Mouse (Mus musculus) C3H10T1/2 (cell line): ENCODE measurements around the gene Pnck. TPM values are rescaled to one million over a fixed set of nuclear protein-coding genes. Genes with fewer than 3 reads are reported as not detected.

ENCODE experiments used
- polyA plus RNA-seq, 2 experiments: library from polyadenylated mRNA; unstranded; fragments of >200 nt; fragmentation: generic; extraction: Trizol; gene quantifications; one replicate each; pipeline ENCODE4 v1.2.1; 2012; ENCODE audit warnings: missing spikeins in 2 of 2

The Pnck gene
- polyA plus RNA-seq, result under 1 TPM in 1 of 2 experiments, not detected in 1; 0.04 TPM

DNA sequence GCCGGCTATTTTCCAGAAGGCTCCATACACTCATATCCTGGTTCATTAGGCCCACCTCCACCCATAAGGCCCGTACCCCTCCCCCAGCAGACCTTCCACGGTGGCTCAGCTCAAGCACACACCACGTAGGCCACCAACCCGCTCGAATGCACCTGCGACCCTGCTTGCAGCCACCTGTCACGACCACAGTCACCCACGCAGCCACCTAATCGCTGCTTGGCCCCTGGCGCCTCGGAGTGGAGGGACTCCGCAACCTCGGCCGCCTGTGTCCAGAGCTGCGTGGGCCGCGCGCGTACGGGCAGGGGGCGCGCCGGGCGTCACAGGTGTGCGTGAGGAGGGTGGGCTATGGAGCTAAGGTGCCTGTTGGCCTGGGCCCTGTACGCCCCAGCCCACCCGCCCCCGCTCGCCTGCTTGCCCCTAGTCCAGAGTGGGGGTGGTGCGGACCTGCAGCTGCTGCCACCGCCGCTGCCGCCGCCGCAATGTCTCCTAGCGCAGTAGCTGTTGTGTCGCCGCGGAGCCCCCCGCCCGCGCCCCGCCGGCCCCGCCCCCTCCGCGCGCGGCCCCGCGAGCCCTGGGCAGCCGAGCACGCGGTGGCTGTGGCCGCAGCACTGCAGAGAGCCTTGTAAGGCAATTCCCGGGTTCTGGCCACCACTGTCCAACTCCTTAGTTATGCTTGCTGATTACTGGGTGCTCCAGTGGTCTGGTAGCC lies at the start of gene Pnck:
Pnck (minus strand) TSS at position 543 of the 709 bp plus-strand sequence.

GRCm38 (mm10) chrX:73672879-73673618 lies 13.1 kb upstream of the Pnck start, which contains the start of gene Slc6a8:
TSS of gene Slc6a8 (plus strand) at chrX:73673150.

DNA sequence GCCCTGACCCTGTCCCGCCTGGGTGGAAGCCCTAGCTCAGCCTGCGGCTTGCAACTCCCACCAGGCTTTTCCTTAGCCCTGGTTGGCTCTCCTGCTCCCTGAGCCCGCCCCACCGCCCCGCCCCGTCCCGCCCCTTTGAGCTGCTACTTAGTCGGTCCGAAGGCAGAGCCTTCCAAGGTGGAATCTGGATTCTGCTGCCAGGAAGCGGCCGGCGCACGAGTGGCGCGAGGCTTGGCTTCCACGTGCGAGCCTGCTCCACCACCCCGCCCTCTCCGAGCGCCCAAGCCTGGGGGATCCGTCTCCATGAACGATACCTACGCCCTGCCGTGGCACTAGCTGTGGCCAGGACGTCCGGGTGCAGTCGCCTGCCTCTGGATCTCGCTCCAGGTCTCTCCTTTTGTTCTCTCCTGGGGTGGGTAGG lies 20.7 kb downstream of the Pnck start, which contains the start of gene Dusp9:
Dusp9 (plus strand) TSS at position 165 of the 421 bp plus-strand sequence.

Other genes starting within 250 kb of the Pnck start
- gene Zfp92, start 249.0 kb downstream of the Pnck start, polyA plus RNA-seq, result not detected
- gene Trex2, start 224.8 kb downstream of the Pnck start, polyA plus RNA-seq, result not detected
- 10 to 100 TPM; 40.7 to 52.5 TPM for gene Haus7, start 201.1 kb downstream of the Pnck start, polyA plus RNA-seq
- gene Bgn, start 176.5 kb downstream of the Pnck start, polyA plus RNA-seq, result 1,000 to 10,000 TPM; 1,065 to 2,644 TPM
- gene Atp2b3, start 157.0 kb downstream of the Pnck start, polyA plus RNA-seq, result under 1 TPM in 1 of 2 experiments, not detected in 1; 0.01 TPM
- gene Dusp9, start 20.7 kb downstream of the Pnck start, polyA plus RNA-seq, result under 1 TPM in 1 of 2 experiments, not detected in 1; 0.01 TPM
- gene Slc6a8, start 13.0 kb upstream of the Pnck start, polyA plus RNA-seq, result 10 to 100 TPM; 44.2 to 57.7 TPM
- 100 to 1,000 TPM; 193 to 264 TPM for gene Bcap31, start 56.1 kb upstream of the Pnck start, polyA plus RNA-seq
- gene Abcd1, start 56.5 kb upstream of the Pnck start, polyA plus RNA-seq, result 10 to 100 TPM in 1 of 2 experiments, 1 to 10 TPM in 1; 9.6 to 31.9 TPM
- gene Plxnb3, start 97.0 kb upstream of the Pnck start, polyA plus RNA-seq, result under 1 TPM; 0.01 to 0.14 TPM
- gene Srpk3, start 114.3 kb upstream of the Pnck start, polyA plus RNA-seq, result under 1 TPM; 0.05 TPM
- gene Idh3g, start 126.8 kb upstream of the Pnck start, polyA plus RNA-seq, result 100 to 1,000 TPM; 163 to 221 TPM
- gene Ssr4, start 126.9 kb upstream of the Pnck start, polyA plus RNA-seq, result 100 to 1,000 TPM; 325 to 480 TPM
- 10 to 100 TPM in 1 of 2 experiments, 1 to 10 TPM in 1; 6.4 to 20.0 TPM for gene Pdzd4, start 164.9 kb upstream of the Pnck start, polyA plus RNA-seq
- gene Avpr2, start 232.0 kb upstream of the Pnck start, polyA plus RNA-seq, result under 1 TPM in 1 of 2 experiments, not detected in 1; 0.04 TPM
- gene L1cam, start 236.0 kb upstream of the Pnck start, polyA plus RNA-seq, result 1 to 10 TPM in 1 of 2 experiments, under 1 TPM in 1; 0.99 to 3.3 TPM